Comparison of ENCODE assay signal across 8 mouse cellular contexts in genomic region chr2:26039951-26040350, GRCm38 (mm10). TPM values are rescaled to one million over a fixed set of nuclear protein-coding genes. Genes with fewer than 3 reads are reported as not detected.
DNase-seq lines count a peak whose midpoint lies in the region; ATAC-seq and TF ChIP-seq lines count a peak whose summit lies in the region.

No protein-coding gene starts in this region.

- H3K27ac ChIP-seq in forebrain, embryonic 14.5 days (ENCODE audit: low read depth, low read length), result no peak overlapping the region
- H3K27ac ChIP-seq in forebrain, embryonic 11.5 days (ENCODE audit: low read depth, low read length), result no peak overlapping the region
- H3K27ac ChIP-seq in midbrain, embryonic 13.5 days, result no peak overlapping the region
- H3K27ac ChIP-seq in midbrain, embryonic 10.5 days (replicated peaks), result no peak overlapping the region
- no peak overlapping the region for H3K27ac ChIP-seq in liver, postnatal 0 days (ENCODE audit: low read depth)

- H3K27me3 ChIP-seq in forebrain, embryonic 14.5 days (replicated peaks; ENCODE audit: control insufficient read depth, insufficient read depth, low read length), result no peaks in the 10 kb centered on the region
- H3K27me3 ChIP-seq in forebrain, embryonic 11.5 days (ENCODE audit: control insufficient read depth, insufficient read depth, low read length), result no peaks in the 10 kb centered on the region
- H3K27me3 ChIP-seq in midbrain, embryonic 13.5 days, result no peaks in the 10 kb centered on the region; the same call in 1 of the 2 replicates
- H3K27me3 ChIP-seq in midbrain, embryonic 10.5 days (ENCODE audit: low read depth, poor library complexity, severe bottlenecking), result no peaks in the 10 kb centered on the region; the same call in 1 of the 2 replicates
- 0 out of 2 replicates have a peak, but pooled peaks cover 5% of the 10 kb centered on the region for H3K27me3 ChIP-seq in liver, postnatal 0 days (ENCODE audit: insufficient read depth, low read length)

- no peaks in the 10 kb centered on the region for H3K4me1 ChIP-seq in forebrain, embryonic 14.5 days (ENCODE audit: control insufficient read depth, insufficient read depth, low read length)
- H3K4me1 ChIP-seq in forebrain, embryonic 11.5 days (replicated peaks; ENCODE audit: control insufficient read depth, insufficient read depth, low read length), result no peaks in the 10 kb centered on the region
- no peaks in the 10 kb centered on the region; the same call in 1 of the 2 replicates for H3K4me1 ChIP-seq in midbrain, embryonic 13.5 days (replicated peaks)
- 0 out of 2 replicates have a peak, but pooled peaks cover 5% of the 10 kb centered on the region for H3K4me1 ChIP-seq in midbrain, embryonic 10.5 days
- peaks cover 12% of the 10 kb centered on the region for H3K4me1 ChIP-seq in liver, postnatal 0 days (ENCODE audit: insufficient read depth)

- DNase-seq in forebrain, embryonic 14.5 days (ENCODE audit: low spot score), result peak; percentile 75
- no peak for DNase-seq in forebrain, embryonic 11.5 days (ENCODE audit: low spot score)
- DNase-seq in midbrain, embryonic 10.5 days (ENCODE audit: low spot score), result no peak
- DNase-seq in frontal cortex, postnatal 25 days (ENCODE audit: low spot score in 2 of 2), result peak; percentile 19 to 47
- DNase-seq in right cerebral cortex, adult 2 months (ENCODE audit: low spot score in 2 of 2), result peak; percentile 54 to 55
- no peak for DNase-seq in spleen, adult 18-20 months
- DNase-seq in liver, postnatal 0 days, result no peak

- H3K9me3 ChIP-seq in forebrain, embryonic 14.5 days (replicated peaks; ENCODE audit: control insufficient read depth, low read length), result no peaks in the 10 kb centered on the region
- no peaks in the 10 kb centered on the region for H3K9me3 ChIP-seq in forebrain, embryonic 11.5 days (ENCODE audit: control insufficient read depth, low read length)
- H3K9me3 ChIP-seq in midbrain, embryonic 13.5 days, result no peaks in the 10 kb centered on the region
- H3K9me3 ChIP-seq in midbrain, embryonic 10.5 days (replicated peaks), result no peaks in the 10 kb centered on the region
- H3K9me3 ChIP-seq in liver, postnatal 0 days (ENCODE audit: low read length), result no peaks in the 10 kb centered on the region

- no peak for ATAC-seq in forebrain, embryonic 14.5 days
- ATAC-seq in forebrain, embryonic 11.5 days (replicated peaks; ENCODE audit: low FRiP score), result no peak
- ATAC-seq in midbrain, embryonic 13.5 days, result peak; percentile 34; the same call in 1 of the 2 replicates
- no peak for ATAC-seq in liver, postnatal 0 days

- H3K4me3 ChIP-seq in forebrain, embryonic 14.5 days (ENCODE audit: low read depth, low read length), result no peak overlapping the region
- no peak overlapping the region for H3K4me3 ChIP-seq in forebrain, embryonic 11.5 days (ENCODE audit: low read depth, low read length)
- H3K4me3 ChIP-seq in midbrain, embryonic 13.5 days (replicated peaks), result no peak overlapping the region
- no peak overlapping the region for H3K4me3 ChIP-seq in midbrain, embryonic 10.5 days
- H3K4me3 ChIP-seq in liver, postnatal 0 days (ENCODE audit: low read depth, low read length), result no peak overlapping the region

- no peak for TF ChIP-seq EP300 in liver, postnatal 0 days (IDR thresholded peaks at IDR 0.05; ENCODE audit: low read depth)

- TF ChIP-seq CTCF in liver, postnatal 0 days (IDR thresholded peaks at IDR 0.05; ENCODE audit: low read depth), result no peak

- no peak overlapping the region for H3K4me2 ChIP-seq in forebrain, embryonic 14.5 days (ENCODE audit: low read length)
- H3K4me2 ChIP-seq in forebrain, embryonic 11.5 days (ENCODE audit: low read depth, low read length, severe bottlenecking), result no peak overlapping the region
- no peak overlapping the region for H3K4me2 ChIP-seq in midbrain, embryonic 13.5 days (replicated peaks)
- no peak overlapping the region for H3K4me2 ChIP-seq in liver, postnatal 0 days (ENCODE audit: low read depth, low read length)

- no peaks in the 10 kb centered on the region for H3K36me3 ChIP-seq in forebrain, embryonic 14.5 days (ENCODE audit: control insufficient read depth, insufficient read depth, low read length)
- H3K36me3 ChIP-seq in forebrain, embryonic 11.5 days (ENCODE audit: control insufficient read depth, insufficient read depth, low read length), result no peaks in the 10 kb centered on the region
- H3K36me3 ChIP-seq in midbrain, embryonic 13.5 days, result no peaks in the 10 kb centered on the region
- H3K36me3 ChIP-seq in midbrain, embryonic 10.5 days, result no peaks in the 10 kb centered on the region
- H3K36me3 ChIP-seq in liver, postnatal 0 days (replicated peaks; ENCODE audit: insufficient read depth, low read length), result no peaks in the 10 kb centered on the region

- WGBS in forebrain, embryonic 14.5 days, result 38% methylated on average over 14 of the region's 14 CpGs
- 85% methylated on average over 14 of the region's 14 CpGs for WGBS in forebrain, embryonic 11.5 days
- 65% methylated on average over 14 of the region's 14 CpGs for WGBS in midbrain, embryonic 13.5 days
- WGBS in midbrain, embryonic 10.5 days, result 81% methylated on average over 14 of the region's 14 CpGs
- 46% methylated on average over 14 of the region's 14 CpGs for WGBS in liver, postnatal 0 days (ENCODE audit: insufficient replicate concordance)

- H3K9ac ChIP-seq in forebrain, embryonic 14.5 days (ENCODE audit: low read length), result no peak overlapping the region
- no peak overlapping the region for H3K9ac ChIP-seq in forebrain, embryonic 11.5 days (ENCODE audit: low read length)
- H3K9ac ChIP-seq in midbrain, embryonic 13.5 days (replicated peaks), result no peak overlapping the region
- H3K9ac ChIP-seq in liver, postnatal 0 days (replicated peaks), result no peak overlapping the region

RNA-seq across cellular contexts. Expression of gene Ubac1, which starts 18.4 kb away (rescaled TPM):
- polyA plus RNA-seq in forebrain, embryonic 14.5 days (2014; fragmentation: Nextera tagmentation; extraction: Ambion mirVana), result 107 and 121 TPM in 2 replicates
- polyA plus RNA-seq in forebrain, embryonic 11.5 days (2014; fragmentation: Nextera tagmentation; extraction: Ambion mirVana), result 91.7 and 99.4 TPM in 2 replicates
- 93.6 and 104 TPM in 2 replicates for polyA plus RNA-seq in midbrain, embryonic 13.5 days (2015; fragmentation: Nextera tagmentation; extraction: Ambion mirVana)
- polyA plus RNA-seq in midbrain, embryonic 10.5 days (2016; fragmentation: Nextera tagmentation; extraction: Ambion mirVana), result 87.4 and 89.5 TPM in 2 replicates
- 175 and 183 TPM in 2 replicates for polyA plus RNA-seq in liver, postnatal 0 days (2015; fragmentation: Nextera tagmentation; extraction: Ambion mirVana)

RNA-seq across cellular contexts. Expression of gene Camsap1, which starts 56.9 kb away (rescaled TPM):
- 30.9 and 61.3 TPM in 2 replicates for polyA plus RNA-seq in forebrain, embryonic 14.5 days (2014; fragmentation: Nextera tagmentation; extraction: Ambion mirVana)
- 55.6 and 58.3 TPM in 2 replicates for polyA plus RNA-seq in forebrain, embryonic 11.5 days (2014; fragmentation: Nextera tagmentation; extraction: Ambion mirVana)
- polyA plus RNA-seq in midbrain, embryonic 13.5 days (2015; fragmentation: Nextera tagmentation; extraction: Ambion mirVana), result 49.6 and 59.1 TPM in 2 replicates
- 20.6 and 38.1 TPM in 2 replicates for polyA plus RNA-seq in midbrain, embryonic 10.5 days (2016; fragmentation: Nextera tagmentation; extraction: Ambion mirVana)
- polyA plus RNA-seq in liver, postnatal 0 days (2015; fragmentation: Nextera tagmentation; extraction: Ambion mirVana), result 3.1 and 3.3 TPM in 2 replicates

Comparison
In these comparisons a context has a peak if more than half of its experiments do, and no peak if none do; other contexts are left out.
1. DNase-seq: peak in forebrain, embryonic 14.5 days (single experiment), frontal cortex, postnatal 25 days (2 of 2) and right cerebral cortex, adult 2 months (2 of 2); none in forebrain, embryonic 11.5 days (single experiment), midbrain, embryonic 10.5 days (single experiment), spleen, adult 18-20 months (0 of 2) and liver, postnatal 0 days (single experiment).